Mouse (Mus musculus): ENCODE measurements around the gene B230118H07Rik.

The B230118H07Rik gene

GRCm38 (mm10) chr2:101638979-101639839 lies 10.1 kb downstream of the B230118H07Rik start:
- peak; percentile 12 for DNase-seq

- no peak for DNase-seq
These were observed 20.8 kb downstream of the B230118H07Rik start for GRCm38 (mm10) chr2:101628297-101629236.

- DNase-seq = no peak
These were observed 22.1 kb downstream of the B230118H07Rik start for GRCm38 (mm10) chr2:101627227-101627626.

- DNase-seq = peak; percentile 89
These were observed 24.8 kb downstream of the B230118H07Rik start, which contains the start of gene Rag2 for GRCm38 (mm10) chr2:101624526-101624925. Rag2 (plus strand) TSS chr2:101624718.

GRCm38 (mm10) chr2:101624011-101624410 lies 25.3 kb downstream of the B230118H07Rik start:
- DNase-seq = no peak

- no peak for DNase-seq
These were observed 26.3 kb downstream of the B230118H07Rik start for GRCm38 (mm10) chr2:101623042-101623441.

- no peak for DNase-seq
These were observed 27.7 kb downstream of the B230118H07Rik start for GRCm38 (mm10) chr2:101621611-101622010.

GRCm38 (mm10) chr2:101620899-101621298 lies 28.4 kb downstream of the B230118H07Rik start:
- DNase-seq = peak; percentile 71

GRCm38 (mm10) chr2:101618373-101618772 lies 31.0 kb downstream of the B230118H07Rik start:
- DNase-seq = no peak

- no peak for DNase-seq
These were observed 33.6 kb downstream of the B230118H07Rik start for GRCm38 (mm10) chr2:101615464-101616305.

- DNase-seq = no peak
These were observed 38.5 kb downstream of the B230118H07Rik start for GRCm38 (mm10) chr2:101610861-101611260.

- peak; percentile 86 for DNase-seq
These were observed 41.0 kb downstream of the B230118H07Rik start for GRCm38 (mm10) chr2:101608232-101608894.

GRCm38 (mm10) chr2:101603099-101603498 lies 46.2 kb downstream of the B230118H07Rik start:
- peak; percentile 2 for DNase-seq

GRCm38 (mm10) chr2:101600703-101601102 lies 48.6 kb downstream of the B230118H07Rik start:
- peak; percentile 64 for DNase-seq

GRCm38 (mm10) chr2:101598190-101599181 lies 50.8 kb downstream of the B230118H07Rik start:
- peak; percentile 4 for DNase-seq

GRCm38 (mm10) chr2:101597186-101597585 lies 52.1 kb downstream of the B230118H07Rik start:
- DNase-seq = peak; percentile 63

- DNase-seq = peak; percentile 15
These were observed 54.7 kb downstream of the B230118H07Rik start for GRCm38 (mm10) chr2:101594681-101595080.

GRCm38 (mm10) chr2:101592886-101593285 lies 56.4 kb downstream of the B230118H07Rik start:
- DNase-seq = peak; percentile 4

- peak; percentile 46 for DNase-seq
These were observed 57.1 kb downstream of the B230118H07Rik start for GRCm38 (mm10) chr2:101592023-101592841.

All from thymus, postnatal 14 days (tissue).